Mouse (Mus musculus): ENCODE data around the gene Dact1. TPM values are rescaled to one million over a fixed set of nuclear protein-coding genes. Genes with fewer than 3 reads are reported as not detected.

The Dact1 gene
- polyA plus RNA-seq (2014; fragmentation: Illumina TruSeq; extraction: RNeasy Lipid Tissue Mini Kit (QIAGEN cat#74804); ENCODE audit: low read depth, low replicate concordance), result 6.1 TPM

DNA sequence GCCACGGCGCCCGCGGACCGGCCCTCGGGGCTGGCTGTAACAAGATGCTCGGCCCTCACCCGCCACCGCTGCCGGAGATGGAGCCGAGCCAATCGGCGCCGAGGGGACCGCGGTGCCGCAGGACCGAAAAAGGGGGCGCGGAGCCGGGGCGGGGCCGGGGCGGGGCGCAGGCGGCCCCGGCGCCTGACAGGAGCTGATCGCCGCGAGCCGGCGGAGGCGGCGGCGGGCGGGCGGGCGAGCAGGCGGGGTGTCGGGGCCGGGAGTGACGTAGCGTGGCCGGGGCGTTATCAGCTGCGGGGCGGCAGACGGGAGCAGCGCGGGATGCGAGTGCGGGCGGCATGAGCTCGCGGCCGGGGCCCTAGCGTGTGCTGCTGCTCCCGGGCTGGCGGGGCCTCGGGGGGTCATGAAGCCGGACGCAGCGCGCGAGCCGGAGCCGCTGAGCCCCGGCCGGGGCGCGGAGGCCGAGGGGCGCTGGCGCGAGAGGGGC lies at the start of gene Dact1:
Dact1 (plus strand) TSS at position 304 of the 487 bp plus-strand sequence.

Other genes with a start within 250 kb of the Dact1 start
- gene Tomm20l, start 198.5 kb upstream of the Dact1 start, polyA plus RNA-seq (2014; fragmentation: Illumina TruSeq; extraction: RNeasy Lipid Tissue Mini Kit (QIAGEN cat#74804); ENCODE audit: low read depth, low replicate concordance), result 74.8 TPM
- gene Timm9, start 173.2 kb upstream of the Dact1 start, polyA plus RNA-seq (2014; fragmentation: Illumina TruSeq; extraction: RNeasy Lipid Tissue Mini Kit (QIAGEN cat#74804); ENCODE audit: low read depth, low replicate concordance), result 34.3 TPM
- gene 2700049A03Rik, start 173.0 kb upstream of the Dact1 start, polyA plus RNA-seq (2014; fragmentation: Illumina TruSeq; extraction: RNeasy Lipid Tissue Mini Kit (QIAGEN cat#74804); ENCODE audit: low read depth, low replicate concordance), result 78.3 TPM